Mouse (Mus musculus) megakaryocyte progenitor cell, adult 5-6 weeks (primary cell): ENCODE measurements around the gene Gm4969. TPM values are rescaled to one million over a fixed set of nuclear protein-coding genes. Genes with fewer than 3 reads are reported as not detected.
A peak's percentile ranks its signal among the peaks of the same experiment; 100 is the strongest.

Source experiments
- ATAC-seq: replicated peaks from 2 replicates; pipeline ENCODE4 v1.8.0; 2016; ENCODE audit warnings: mild to moderate bottlenecking, moderate TSS enrichment, inconsistent platforms; ENCODE audit not compliant: poor library complexity
- total RNA-seq, 2 experiments: library from RNA; stranded (forward) in 1 of 2; stranded (reverse) in 1 of 2; fragments of 157-497, 149-512 nt in 1 of 2; fragments of 200-1000 nt in 1 of 2; gene quantifications; 2 replicates each; pipeline versions ENCODE4 v1.2.3 to v1.2.4; 2015 to 2017

The Gm4969 gene
- total RNA-seq, 2 experiments from 2014 or later: 0.42 to 0.57 TPM

DNA sequence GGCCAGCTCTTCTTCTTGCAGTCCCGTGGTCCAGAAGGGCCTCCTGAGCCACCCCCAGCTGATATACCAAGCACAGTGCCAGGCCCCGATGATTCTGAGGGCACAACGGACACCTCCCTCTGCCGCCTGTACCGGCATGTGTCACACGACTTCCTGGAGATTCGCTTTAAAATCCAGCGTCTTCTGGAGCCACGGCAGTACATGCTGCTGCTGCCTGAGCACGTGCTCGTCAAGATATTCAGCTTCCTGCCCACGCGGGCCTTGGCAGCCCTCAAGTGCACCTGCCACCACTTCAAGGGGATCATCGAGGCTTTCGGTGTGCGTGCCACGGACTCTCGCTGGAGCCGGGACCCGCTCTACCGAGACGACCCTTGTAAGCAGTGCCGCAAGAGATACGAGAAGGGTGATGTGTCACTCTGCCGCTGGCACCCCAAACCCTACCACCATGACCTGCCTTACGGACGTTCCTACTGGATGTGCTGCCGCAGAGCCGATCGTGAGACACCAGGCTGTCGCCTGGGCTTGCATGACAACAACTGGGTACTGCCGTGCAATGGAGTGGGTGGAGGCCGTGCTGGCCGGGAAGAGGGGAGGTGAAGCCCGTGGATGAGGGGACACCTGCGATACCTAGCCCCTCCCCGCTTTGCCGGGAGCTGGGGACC, 18.6 kb upstream of the Gm4969 start:
- ATAC-seq: no peak

DNA sequence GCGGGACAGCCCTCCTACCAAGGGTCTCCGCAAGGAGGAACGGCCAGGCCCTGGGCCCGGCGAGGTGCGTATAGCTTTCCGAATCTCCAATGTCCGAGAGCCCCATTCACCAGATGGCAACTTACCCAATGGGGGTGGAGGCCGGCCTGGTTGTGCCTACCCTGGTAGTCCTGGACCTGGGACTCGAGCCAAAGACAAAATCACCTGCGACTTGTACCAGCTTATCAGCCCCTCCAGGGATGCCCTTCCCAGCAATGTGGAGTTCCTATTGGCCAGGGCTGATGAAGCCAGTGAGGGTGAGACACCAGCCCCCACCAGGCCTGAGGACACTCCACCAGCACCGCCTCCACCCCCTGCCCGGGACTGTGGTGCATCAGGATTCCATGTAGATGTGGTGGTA, 18.0 kb upstream of the Gm4969 start:
- no peak for ATAC-seq

DNA sequence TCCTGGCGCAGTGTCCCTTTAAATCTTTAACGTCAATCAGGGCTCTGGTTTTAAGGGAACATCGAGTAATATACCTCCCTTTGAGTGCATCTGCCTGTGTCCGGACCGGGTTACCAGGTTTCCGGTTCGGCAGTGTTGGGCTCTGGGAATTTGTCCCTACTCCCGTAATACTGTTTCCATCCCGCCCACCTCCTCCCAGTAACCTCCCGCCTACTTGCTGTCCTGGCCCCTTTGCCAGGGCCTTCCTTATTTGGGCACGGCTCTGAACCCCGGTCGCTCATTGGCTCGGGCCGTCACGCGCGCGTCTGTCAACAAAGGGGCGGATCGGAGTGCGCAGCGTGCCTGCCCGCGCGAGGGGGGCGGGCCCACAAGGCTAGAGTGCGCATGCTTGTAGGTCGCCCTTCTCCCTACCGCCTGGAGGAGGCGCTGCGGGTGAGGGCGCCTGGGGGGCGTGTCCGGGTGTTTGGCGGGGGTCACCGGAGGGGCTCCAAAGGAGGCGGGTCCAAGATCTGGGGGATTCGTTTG, 13.2 kb upstream of the Gm4969 start:
- ATAC-seq: peak; percentile 99

DNA sequence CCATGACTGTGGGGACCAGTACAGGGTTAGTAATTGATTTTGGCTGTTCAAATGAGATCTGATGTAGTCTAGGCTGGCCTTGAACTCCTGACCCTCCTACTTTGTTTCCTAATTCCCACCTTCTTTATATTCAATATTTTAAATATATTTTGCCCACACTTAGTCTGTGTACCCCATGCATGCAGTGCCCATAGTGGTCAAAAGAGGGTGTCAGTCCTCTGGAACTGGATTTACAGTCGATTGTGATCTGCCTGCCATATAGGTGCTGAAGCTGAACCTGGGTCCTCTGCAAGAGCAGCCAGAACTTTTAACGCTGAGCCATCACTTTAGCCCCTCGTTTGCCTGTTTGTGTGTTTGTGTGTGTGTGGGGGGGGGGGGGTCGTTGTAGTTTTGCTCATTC, 12.5 kb upstream of the Gm4969 start:
- 0 out of 2 replicates have a peak, but pooled peaks have one; percentile 32 for ATAC-seq

DNA sequence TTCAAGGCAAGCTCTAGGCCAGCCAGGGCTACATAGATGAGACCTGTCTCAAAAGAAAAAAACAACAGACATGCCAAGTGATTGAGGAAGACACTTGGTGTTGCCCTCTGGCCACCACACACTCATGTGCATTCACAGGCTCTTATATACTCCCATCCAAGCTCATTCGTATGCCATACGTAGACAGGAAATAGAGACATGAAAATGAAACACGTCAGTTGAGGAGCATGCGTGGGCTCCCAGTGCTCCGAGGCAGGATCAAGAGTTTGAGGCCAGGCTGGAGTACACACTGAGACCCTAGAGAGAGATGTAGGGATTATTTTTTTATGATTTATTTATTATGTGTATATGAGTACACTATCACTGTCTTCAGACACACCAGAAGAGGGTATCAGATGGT, 11.2 kb upstream of the Gm4969 start:
- ATAC-seq: no peak

DNA sequence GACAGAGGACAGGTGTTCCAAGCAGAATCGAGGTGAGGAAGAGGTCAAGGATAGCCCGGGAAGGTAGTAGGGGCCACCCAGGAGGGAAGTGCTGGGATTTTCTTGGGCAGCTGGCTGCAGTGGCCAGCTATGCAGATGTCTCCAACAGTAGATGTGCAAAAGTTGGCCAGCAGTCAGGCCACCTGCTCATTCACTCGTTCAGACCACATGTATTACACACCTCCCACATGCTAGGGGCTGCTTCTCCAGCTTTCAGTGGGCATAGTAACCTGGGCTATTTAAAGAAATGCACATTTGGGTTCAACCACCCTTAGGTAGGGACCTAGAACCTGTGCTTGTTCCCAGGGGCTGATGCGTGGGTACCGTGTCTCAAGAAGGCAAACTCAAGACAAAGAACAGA, 9.6 kb upstream of the Gm4969 start:
- ATAC-seq: no peak

DNA sequence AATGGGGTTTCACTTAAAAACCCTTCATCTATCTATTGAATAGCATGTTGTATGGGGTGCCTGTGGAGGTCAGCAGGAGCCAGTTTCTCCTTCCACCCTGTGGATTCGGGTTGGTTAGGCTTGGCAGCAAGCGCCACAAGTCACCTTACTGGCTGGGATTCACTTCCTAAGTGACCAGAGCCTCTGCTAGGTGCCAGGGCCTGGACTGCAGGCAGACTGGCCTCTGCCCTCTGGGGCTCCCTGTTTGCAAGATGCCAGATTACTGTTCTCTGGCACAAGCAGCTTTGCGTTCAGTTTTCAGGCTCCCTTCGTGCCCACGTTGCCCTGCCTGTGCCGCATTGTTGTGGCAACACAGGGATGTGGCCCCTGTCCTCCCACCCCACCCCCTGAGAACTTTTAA, 6.5 kb upstream of the Gm4969 start:
- ATAC-seq: no peak

DNA sequence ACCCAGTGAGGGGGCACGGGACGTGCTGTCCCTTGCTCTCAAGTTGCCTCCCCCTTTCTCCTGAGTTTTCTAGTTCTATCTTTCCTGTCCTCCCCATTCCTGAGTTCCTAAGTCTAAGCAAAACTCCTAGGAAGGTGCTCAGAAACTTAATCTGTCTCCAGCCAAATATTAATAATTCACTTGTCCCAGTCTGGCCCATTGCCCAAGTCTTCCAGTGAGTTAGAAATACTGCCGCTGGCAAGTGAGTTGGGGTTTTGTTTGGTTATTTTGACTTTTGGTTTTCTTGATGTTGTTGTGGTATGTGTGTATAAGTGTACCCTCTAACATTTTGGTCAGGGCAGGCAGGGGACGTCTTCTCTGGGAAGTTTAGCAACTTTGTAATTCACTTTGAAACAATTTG, 3.5 kb upstream of the Gm4969 start:
- no peak for ATAC-seq

DNA sequence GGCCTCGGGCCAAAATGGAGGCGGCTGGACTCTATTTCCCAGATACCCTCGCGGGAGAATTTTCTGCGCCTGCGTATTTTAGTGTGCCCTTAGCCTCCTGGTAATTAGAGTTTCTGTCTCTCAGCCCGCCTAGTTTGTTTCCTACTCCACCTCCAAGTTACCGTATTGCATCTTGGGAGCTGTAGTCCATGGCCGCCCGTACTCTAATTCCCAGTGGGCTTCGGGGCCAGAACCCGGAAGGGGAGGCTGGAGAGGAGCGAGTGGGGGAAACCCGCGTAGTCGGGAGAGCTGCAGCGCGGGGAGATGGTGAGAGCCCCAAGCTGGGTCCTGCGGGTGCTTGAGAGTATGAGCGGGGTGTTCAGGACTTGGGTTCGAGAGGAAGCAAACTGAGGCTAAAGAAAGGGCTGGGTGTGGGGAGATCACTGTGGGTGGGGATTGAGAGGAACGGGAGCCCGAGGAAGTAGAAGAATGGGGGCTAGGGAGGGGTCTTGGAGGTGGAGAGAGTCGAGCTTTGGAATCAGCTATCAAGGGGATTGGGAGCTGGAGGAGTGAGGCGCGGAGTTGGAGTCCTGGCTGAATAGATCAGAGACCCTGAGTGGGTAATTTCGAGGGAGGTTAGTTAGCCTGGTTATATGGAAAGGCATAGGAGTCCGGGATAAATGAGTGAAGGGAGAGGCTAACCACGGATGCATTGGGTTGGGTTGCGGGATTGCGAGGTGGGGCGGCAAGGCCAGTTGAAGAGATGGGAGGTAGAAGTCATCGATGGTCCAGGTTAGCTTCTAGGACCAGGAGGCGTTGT, 1.7 kb upstream of the Gm4969 start, which contains the start of gene Fbxo46:
Fbxo46 (plus strand) TSS at position 229 of the 799 bp plus-strand sequence.
- peak; percentile 99 for ATAC-seq

DNA sequence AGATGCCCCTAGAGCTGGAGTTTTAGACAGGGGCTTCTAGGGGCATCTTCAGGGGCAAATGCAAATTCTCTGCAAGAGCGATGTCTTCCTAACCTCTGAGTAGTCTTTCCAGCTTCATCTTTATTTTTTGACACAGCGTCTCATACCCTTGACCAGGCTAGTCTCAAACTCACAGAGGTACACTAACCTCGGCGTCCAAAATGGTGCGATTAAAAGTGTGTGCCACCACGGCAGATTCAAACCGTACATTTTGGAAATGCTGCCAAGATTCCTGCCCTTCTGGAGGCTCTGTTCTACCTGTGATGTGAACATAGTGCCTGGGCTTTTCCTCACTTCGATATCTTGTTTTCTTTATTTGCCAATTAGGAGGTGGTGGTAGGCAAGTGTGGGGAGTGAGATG, 915 bp upstream of the Gm4969 start:
- no peak for ATAC-seq

DNA sequence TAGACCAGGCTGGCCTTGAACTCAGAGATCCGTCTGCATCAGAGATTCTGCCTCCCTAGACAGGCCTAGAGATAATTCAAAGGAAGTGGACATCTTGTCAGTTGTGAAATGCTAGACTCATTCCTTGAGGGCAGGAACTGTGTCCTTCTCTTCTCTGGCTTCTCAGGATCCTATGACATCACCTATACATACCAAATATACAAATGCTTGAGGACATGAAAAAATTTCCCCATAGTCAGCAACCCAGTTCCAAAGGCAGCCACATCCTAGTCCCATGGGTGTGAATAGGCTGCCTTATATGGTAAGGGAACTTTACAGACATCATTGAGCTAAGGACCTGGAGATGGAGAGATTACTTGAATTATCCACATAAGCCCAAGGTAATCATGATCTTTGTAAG, 8.6 kb downstream of the Gm4969 start:
- ATAC-seq: no peak

DNA sequence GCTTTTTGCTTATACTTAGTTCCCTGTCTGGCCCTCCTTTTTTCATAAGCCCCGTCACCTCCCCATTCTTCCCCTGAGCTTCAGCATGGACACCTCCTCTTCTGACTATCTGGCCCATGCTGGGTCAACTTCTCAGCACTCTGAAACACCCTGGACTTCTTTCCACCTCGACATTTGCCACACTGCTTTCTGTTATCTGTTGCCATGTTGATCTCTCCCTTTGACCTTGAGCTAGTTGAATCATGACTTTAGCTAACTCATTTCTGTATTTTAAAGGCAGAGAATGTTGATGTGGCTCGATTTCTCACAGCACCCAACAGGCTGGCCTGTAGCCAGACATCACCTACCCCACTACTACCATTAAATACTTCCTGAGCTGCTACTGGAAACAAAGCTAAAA, 10.7 kb downstream of the Gm4969 start:
- no peak for ATAC-seq

DNA sequence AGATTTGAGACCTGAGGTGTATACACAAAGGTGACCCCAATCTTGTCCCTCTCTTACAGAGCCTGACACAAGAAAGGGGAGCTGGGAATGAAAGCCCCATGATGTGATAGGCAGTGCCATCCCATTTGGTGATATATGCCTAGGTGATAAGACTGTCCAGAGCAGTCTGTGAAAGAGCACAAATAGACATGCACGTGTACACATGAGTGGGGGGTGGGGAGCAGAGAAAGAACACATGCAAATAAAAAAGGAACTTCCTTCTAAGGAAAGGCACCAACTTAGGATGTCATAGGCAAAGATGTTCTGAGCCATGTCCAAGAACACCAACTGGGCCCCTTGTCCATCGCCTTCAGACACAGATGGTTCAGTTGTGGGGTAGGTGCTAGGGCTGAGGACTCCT, 13.7 kb downstream of the Gm4969 start:
- no peak for ATAC-seq

DNA sequence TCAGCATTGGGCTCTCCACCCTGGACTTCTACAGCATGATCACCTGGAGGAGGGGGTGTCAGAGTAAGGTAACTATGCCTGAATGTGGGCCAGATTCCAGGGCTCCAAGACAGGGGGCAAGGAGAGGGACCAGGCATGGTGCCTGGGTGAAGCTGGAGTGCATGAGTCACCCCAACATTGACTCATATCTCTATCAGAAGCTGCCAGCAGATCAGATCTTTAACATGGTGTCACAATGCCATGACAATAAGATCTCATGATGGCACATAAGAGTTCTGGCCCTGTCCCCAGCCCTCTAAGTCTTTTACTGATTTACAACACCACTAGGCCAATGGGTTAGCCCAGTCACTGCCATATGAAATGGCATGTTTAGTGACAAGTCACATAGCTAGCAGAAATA, 14.4 kb downstream of the Gm4969 start:
- ATAC-seq: no peak

DNA sequence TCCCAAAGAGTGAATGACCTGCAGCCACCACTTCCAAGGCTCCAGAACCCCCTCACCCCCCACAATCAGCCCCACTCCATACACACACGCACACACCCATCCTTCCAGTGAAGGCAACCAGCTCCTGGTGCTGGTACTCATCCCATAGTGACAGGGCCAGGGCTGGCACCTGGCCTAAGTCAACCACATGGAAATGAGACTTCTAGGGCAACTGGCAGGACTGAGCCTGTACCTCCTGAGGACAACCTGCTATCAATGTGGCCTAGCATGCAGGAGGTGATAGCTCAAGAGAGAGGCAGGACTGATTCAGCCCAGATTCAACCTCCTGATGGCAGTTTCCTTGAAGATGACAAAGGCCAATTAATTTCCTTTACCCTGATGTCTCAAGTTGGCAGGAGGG, 17.9 kb downstream of the Gm4969 start:
- no peak for ATAC-seq

DNA sequence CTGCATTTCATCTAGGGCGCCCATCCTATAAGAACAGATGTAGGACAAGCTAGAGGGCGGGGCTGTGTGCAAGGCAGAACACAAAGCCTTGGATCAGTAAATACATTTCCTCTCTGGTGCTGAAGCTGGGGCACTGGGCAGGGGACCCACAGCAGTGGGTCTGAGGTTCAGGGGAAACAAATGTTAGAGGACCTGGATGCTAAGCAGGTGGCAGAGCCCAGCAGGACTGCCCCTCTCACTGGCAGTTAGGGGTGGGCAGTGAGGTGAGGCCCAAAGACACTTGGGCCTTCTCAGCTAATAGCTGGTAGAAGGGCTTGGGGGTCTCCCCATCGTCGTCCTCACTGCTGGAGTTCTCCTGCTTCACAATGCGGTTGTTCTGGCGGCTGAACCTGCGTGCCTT, 19.4 kb downstream of the Gm4969 start:
- no peak for ATAC-seq

DNA sequence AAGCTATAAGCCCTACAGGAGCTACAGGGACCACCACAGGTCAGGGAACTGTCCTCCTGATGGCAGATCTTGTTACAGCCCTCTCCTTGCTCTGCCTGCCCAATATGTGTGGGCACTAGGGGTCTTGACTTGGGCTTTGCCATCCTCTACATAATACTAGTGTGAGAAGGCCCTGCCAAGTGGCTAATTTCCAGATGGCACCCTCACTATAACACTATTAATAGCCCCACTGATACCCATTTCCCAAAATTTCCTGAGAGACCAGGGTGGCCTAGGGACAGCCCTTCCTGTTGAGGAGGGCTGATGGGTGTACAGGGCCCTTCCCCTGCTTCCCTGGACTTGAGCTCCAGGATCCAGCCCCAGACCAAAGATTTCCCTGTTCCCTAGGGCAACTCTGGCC, 20.3 kb downstream of the Gm4969 start:
- no peak for ATAC-seq

DNA sequence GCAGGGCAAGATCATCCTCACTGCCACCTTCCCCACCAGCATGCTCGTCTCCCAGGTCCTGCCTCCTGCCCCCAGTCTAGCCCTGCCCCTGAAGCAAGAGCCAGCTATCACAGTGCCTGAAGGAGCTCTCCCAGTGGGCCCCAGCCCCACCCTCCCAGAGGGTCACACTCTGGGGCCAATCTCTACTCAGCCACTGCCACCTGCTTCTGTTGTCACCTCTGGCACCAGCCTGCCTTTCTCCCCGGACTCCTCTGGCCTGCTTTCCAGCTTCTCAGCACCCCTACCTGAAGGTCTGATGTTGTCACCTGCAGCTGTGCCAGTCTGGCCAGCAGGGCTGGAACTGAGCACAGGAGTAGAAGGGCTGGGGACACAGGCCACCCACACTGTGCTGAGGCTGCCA, 21.0 kb downstream of the Gm4969 start:
- no peak for ATAC-seq

DNA sequence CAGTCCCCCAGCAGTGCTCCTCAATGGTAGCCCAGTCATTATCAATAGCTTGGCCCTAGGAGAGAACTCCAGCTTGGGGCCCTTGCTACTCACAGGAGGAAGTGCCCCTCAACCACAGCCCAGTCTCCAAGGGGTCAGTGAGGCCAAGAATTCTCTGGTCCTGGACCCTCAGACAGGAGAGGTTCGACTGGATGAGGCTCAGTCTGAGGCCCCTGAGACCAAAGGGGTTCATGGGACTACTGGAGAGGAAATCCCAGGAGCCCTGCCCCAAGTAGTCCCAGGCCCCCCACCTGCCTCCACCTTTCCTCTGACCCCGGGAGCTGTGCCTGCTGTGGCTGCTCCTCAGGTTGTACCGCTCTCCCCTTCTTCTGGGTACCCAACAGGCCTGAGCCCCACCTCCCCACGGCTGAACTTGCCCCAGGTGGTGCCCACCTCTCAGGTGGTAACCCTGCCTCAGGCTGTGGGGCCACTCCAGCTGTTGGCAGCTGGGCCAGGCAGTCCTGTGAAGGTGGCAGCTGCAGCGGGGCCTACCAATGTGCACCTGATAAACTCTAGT, 21.7 kb downstream of the Gm4969 start:
- no peak for ATAC-seq

DNA sequence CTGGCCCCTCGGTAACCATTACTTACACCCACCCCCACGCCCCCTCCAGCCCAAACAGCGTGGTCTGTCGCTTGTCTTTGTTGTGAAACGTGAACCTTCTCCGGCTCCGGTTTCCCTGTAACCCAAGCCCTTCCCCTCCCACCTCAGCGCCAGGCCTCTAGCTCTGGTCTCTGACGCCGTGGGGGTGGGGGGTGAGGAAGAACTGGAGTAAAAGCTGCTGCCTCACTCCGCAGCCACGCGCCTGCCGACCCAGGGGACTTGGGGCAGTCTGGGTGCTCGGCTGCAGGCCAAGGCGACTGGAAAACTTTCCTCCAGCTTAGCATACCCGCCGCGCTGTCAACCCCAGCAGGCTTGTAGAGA, 22.4 kb downstream of the Gm4969 start:
- ATAC-seq: peak; percentile 19

DNA sequence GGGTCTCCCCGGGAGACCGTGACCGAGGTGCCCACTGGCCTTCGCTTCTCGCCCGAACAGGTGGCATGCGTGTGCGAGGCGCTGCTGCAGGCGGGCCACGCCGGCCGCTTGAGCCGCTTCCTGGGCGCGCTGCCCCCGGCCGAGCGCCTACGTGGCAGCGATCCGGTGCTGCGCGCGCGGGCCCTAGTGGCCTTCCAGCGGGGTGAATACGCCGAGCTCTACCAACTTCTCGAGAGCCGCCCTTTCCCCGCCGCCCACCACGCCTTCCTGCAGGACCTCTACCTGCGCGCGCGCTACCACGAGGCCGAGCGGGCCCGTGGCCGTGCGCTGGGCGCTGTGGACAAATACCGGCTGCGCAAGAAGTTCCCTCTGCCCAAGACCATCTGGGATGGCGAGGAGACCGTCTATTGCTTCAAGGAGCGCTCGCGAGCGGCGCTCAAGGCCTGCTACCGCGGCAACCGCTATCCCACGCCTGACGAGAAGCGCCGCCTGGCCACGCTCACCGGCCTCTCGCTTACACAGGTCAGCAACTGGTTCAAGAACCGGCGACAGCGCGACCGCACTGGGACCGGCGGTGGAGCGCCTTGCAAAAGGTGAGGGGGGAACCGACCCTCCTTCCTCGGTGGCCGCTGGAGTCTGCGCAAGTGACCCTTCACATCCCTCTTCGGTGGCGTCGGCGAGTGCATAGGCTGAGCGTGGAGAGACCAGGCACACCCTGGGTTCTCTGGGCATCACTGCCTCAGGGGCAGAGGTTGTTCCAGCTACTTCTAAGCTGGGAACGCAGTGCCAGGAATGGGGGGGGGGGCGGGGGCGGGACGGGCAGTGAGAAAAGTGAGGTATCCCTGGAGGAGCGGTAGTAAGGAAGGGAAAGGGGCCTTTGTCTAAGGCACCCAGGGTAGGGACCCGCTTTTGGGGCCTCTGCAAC, 23.1 kb downstream of the Gm4969 start:
- peak; percentile 20 for ATAC-seq
